Mouse (Mus musculus): ENCODE measurements around the gene Gad2. TPM values are rescaled to one million over a fixed set of nuclear protein-coding genes. Genes with fewer than 3 reads are reported as not detected.

Gene Gad2
- total and polyA plus RNA-seq, 3 experiments: not detected

GRCm38 (mm10) chr2:22671348-22671747 lies 49.3 kb downstream of the Gad2 start:
- Histone ChIP-seq H3K27ac (no peak overlapping the region), H3K4me3 (no peak overlapping the region), H3K4me1 (ENCODE audit: control insufficient read depth, insufficient read depth, low read length) (no peaks in the 10 kb centered on the region), H3K9ac (ENCODE audit: low read depth, low read length) (no peak overlapping the region), H3K27me3 (ENCODE audit: control insufficient read depth, insufficient read depth, low read length) (no peaks in the 10 kb centered on the region), H3K79me2 (replicated peaks; ENCODE audit: control insufficient read depth, insufficient read depth, low read length) (no peaks in the 10 kb centered on the region), H3K36me3 (ENCODE audit: control insufficient read depth, insufficient read depth, low read length) (no peaks in the 10 kb centered on the region)
- TF ChIP-seq CTCF (IDR thresholded peaks at IDR 0.05) (no peak), EP300 (IDR thresholded peaks at IDR 0.05; ENCODE audit: insufficient read depth, low read depth, low read length) (no peak), POLR2A (IDR thresholded peaks at IDR 0.05; ENCODE audit: insufficient read depth, low read depth, low read length) (no peak)
- DNase-seq: no peak
- intact Hi-C loops (cut with DNase I): no loop called here
- 33% methylated on average over 1 of the region's 1 CpGs for WGBS

GRCm38 (mm10) chr2:22677066-22677465 lies 55.1 kb downstream of the Gad2 start:
- intact Hi-C loops (cut with DNase I): no loop called here

GRCm38 (mm10) chr2:22679944-22680343 lies 57.9 kb downstream of the Gad2 start:
- TF ChIP-seq CTCF (IDR thresholded peaks at IDR 0.05) (no peak), POLR2A (IDR thresholded peaks at IDR 0.05; ENCODE audit: insufficient read depth, low read depth, low read length) (no peak), EP300 (IDR thresholded peaks at IDR 0.05; ENCODE audit: insufficient read depth, low read depth, low read length) (no peak)
- WGBS: 26% methylated on average over 4 of the region's 4 CpGs
- Histone ChIP-seq H3K27ac (no peak overlapping the region), H3K79me2 (replicated peaks; ENCODE audit: control insufficient read depth, insufficient read depth, low read length) (no peaks in the 10 kb centered on the region), H3K27me3 (ENCODE audit: control insufficient read depth, insufficient read depth, low read length) (no peaks in the 10 kb centered on the region), H3K4me3 (no peak overlapping the region), H3K9ac (ENCODE audit: low read depth, low read length) (no peak overlapping the region), H3K36me3 (ENCODE audit: control insufficient read depth, insufficient read depth, low read length) (no peaks in the 10 kb centered on the region), H3K4me1 (ENCODE audit: control insufficient read depth, insufficient read depth, low read length) (no peaks in the 10 kb centered on the region)
- no peak for DNase-seq
- intact Hi-C loops (cut with DNase I): no loop called here

More at GRCm38 (mm10) chr2:22677066-22677465, 55.1 kb downstream of the Gad2 start:
- no peaks in the 10 kb centered on the region for H3K27me3 ChIP-seq (ENCODE audit: control insufficient read depth, insufficient read depth, low read length)
- no peaks in the 10 kb centered on the region for H3K79me2 ChIP-seq (replicated peaks; ENCODE audit: control insufficient read depth, insufficient read depth, low read length)
- TF ChIP-seq POLR2A (IDR thresholded peaks at IDR 0.05; ENCODE audit: insufficient read depth, low read depth, low read length): no peak
- TF ChIP-seq EP300 (IDR thresholded peaks at IDR 0.05; ENCODE audit: insufficient read depth, low read depth, low read length): no peak
- no peak for TF ChIP-seq CTCF (IDR thresholded peaks at IDR 0.05)
- WGBS: 58% methylated on average over 8 of the region's 8 CpGs
- no peak overlapping the region for H3K27ac ChIP-seq
- no peak for DNase-seq
- H3K36me3 ChIP-seq (ENCODE audit: control insufficient read depth, insufficient read depth, low read length): no peaks in the 10 kb centered on the region
- no peak overlapping the region for H3K9ac ChIP-seq (ENCODE audit: low read depth, low read length)
- H3K4me3 ChIP-seq: no peak overlapping the region
- H3K4me1 ChIP-seq (ENCODE audit: control insufficient read depth, insufficient read depth, low read length): no peaks in the 10 kb centered on the region

GRCm38 (mm10) chr2:22689969-22690368 lies 68.0 kb downstream of the Gad2 start:
- Histone ChIP-seq H3K4me1 (ENCODE audit: control insufficient read depth, insufficient read depth, low read length) (no peaks in the 10 kb centered on the region), H3K27ac (no peak overlapping the region), H3K27me3 (ENCODE audit: control insufficient read depth, insufficient read depth, low read length) (no peaks in the 10 kb centered on the region), H3K9ac (ENCODE audit: low read depth, low read length) (no peak overlapping the region), H3K4me3 (no peak overlapping the region), H3K79me2 (replicated peaks; ENCODE audit: control insufficient read depth, insufficient read depth, low read length) (no peaks in the 10 kb centered on the region), H3K36me3 (ENCODE audit: control insufficient read depth, insufficient read depth, low read length) (no peaks in the 10 kb centered on the region)
- 81% methylated on average over 7 of the region's 7 CpGs for WGBS
- DNase-seq: no peak
- intact Hi-C loops (cut with DNase I): no loop called here
- TF ChIP-seq POLR2A (IDR thresholded peaks at IDR 0.05; ENCODE audit: insufficient read depth, low read depth, low read length) (no peak), CTCF (IDR thresholded peaks at IDR 0.05) (peak; percentile 49), EP300 (IDR thresholded peaks at IDR 0.05; ENCODE audit: insufficient read depth, low read depth, low read length) (no peak)

- Histone ChIP-seq H3K4me3 (no peak overlapping the region), H3K27ac (no peak overlapping the region), H3K4me1 (ENCODE audit: control insufficient read depth, insufficient read depth, low read length) (no peaks in the 10 kb centered on the region), H3K9ac (ENCODE audit: low read depth, low read length) (no peak overlapping the region), H3K36me3 (ENCODE audit: control insufficient read depth, insufficient read depth, low read length) (no peaks in the 10 kb centered on the region), H3K79me2 (replicated peaks; ENCODE audit: control insufficient read depth, insufficient read depth, low read length) (no peaks in the 10 kb centered on the region), H3K27me3 (ENCODE audit: control insufficient read depth, insufficient read depth, low read length) (no peaks in the 10 kb centered on the region)
- 60% methylated on average over 4 of the region's 4 CpGs for WGBS
- intact Hi-C loops (cut with DNase I): no loop called here
- DNase-seq: peak; percentile 20 to 32
- TF ChIP-seq POLR2A (IDR thresholded peaks at IDR 0.05; ENCODE audit: insufficient read depth, low read depth, low read length) (no peak), EP300 (IDR thresholded peaks at IDR 0.05; ENCODE audit: insufficient read depth, low read depth, low read length) (no peak), CTCF (IDR thresholded peaks at IDR 0.05) (no peak)
Measured at GRCm38 (mm10) chr2:22704780-22705727, 83.0 kb downstream of the Gad2 start.

GRCm38 (mm10) chr2:22706233-22706632 lies 84.2 kb downstream of the Gad2 start:
- peak; percentile 29 to 31 for DNase-seq
- no peak overlapping the region for H3K4me3 ChIP-seq
- H3K79me2 ChIP-seq (replicated peaks; ENCODE audit: control insufficient read depth, insufficient read depth, low read length): no peaks in the 10 kb centered on the region
- no peak overlapping the region for H3K9ac ChIP-seq (ENCODE audit: low read depth, low read length)
- 52% methylated on average over 3 of the region's 3 CpGs for WGBS
- no peaks in the 10 kb centered on the region for H3K36me3 ChIP-seq (ENCODE audit: control insufficient read depth, insufficient read depth, low read length)
- no peak for TF ChIP-seq POLR2A (IDR thresholded peaks at IDR 0.05; ENCODE audit: insufficient read depth, low read depth, low read length)
- TF ChIP-seq CTCF (IDR thresholded peaks at IDR 0.05): no peak
- no peak for TF ChIP-seq EP300 (IDR thresholded peaks at IDR 0.05; ENCODE audit: insufficient read depth, low read depth, low read length)
- H3K27me3 ChIP-seq (ENCODE audit: control insufficient read depth, insufficient read depth, low read length): no peaks in the 10 kb centered on the region
- H3K4me1 ChIP-seq (ENCODE audit: control insufficient read depth, insufficient read depth, low read length): no peaks in the 10 kb centered on the region
- H3K27ac ChIP-seq: no peak overlapping the region
- intact Hi-C loops (cut with DNase I): no loop called here
